In genomic region chr12:117683377-117683776, GRCm38 (mm10) we compare ENCODE assay signal across 32 mouse cellular contexts.
"Had no signal": no experiment of that assay in that cellular context is flagged by ENCODE, and none has a peak within 500 bp of the region (broad histone marks: within the 10 kb centered on the region; RNA-seq: fewer than 3 reads in every experiment).

No protein-coding gene starts in this region.

- H3K36me3 ChIP-seq: heart, embryonic 13.5 days; heart, embryonic 15.5 days; hindbrain, embryonic 10.5 days; hindbrain, embryonic 12.5 days; hindbrain, embryonic 13.5 days; hindbrain, embryonic 15.5 days; intestine, embryonic 15.5 days; kidney, embryonic 15.5 days had no signal

- H3K4me2 ChIP-seq: heart, embryonic 13.5 days; heart, embryonic 15.5 days; hindbrain, embryonic 12.5 days; hindbrain, embryonic 13.5 days; hindbrain, embryonic 14.5 days; hindbrain, embryonic 15.5 days; intestine, embryonic 15.5 days; kidney, embryonic 15.5 days had no signal

- H3K27ac ChIP-seq: heart, embryonic 13.5 days; heart, embryonic 15.5 days; hindbrain, embryonic 10.5 days; hindbrain, embryonic 12.5 days; hindbrain, embryonic 13.5 days; hindbrain, embryonic 14.5 days; hindbrain, embryonic 15.5 days; hindbrain, postnatal 0 days; intestine, embryonic 15.5 days; kidney, embryonic 15.5 days; kidney, postnatal 0 days; layer of hippocampus, adult 2 months; left cerebral cortex, adult 2 months had no signal

- H3K4me3 ChIP-seq: heart, embryonic 13.5 days; heart, embryonic 15.5 days; hindbrain, embryonic 10.5 days; hindbrain, embryonic 12.5 days; hindbrain, embryonic 13.5 days; hindbrain, embryonic 15.5 days; intestine, embryonic 15.5 days; kidney, embryonic 15.5 days; layer of hippocampus, adult 2 months; left cerebral cortex, adult 2 months had no signal

- H3K27me3 ChIP-seq: heart, embryonic 13.5 days; heart, embryonic 15.5 days; hindbrain, embryonic 12.5 days; hindbrain, embryonic 13.5 days; hindbrain, embryonic 15.5 days; intestine, embryonic 15.5 days; kidney, embryonic 15.5 days had no signal

- DNase-seq: heart, postnatal 10 days; heart, postnatal 14 days; heart, postnatal 36 days; kidney, adult 11 months; kidney, adult 18-20 months; kidney, adult 2 months; kidney, adult 8-10 months; kidney, adult 9 months; kidney, postnatal 10 days; kidney, postnatal 14 days; kidney, postnatal 25 days; kidney, postnatal 36 days; kidney, postnatal 4 days; layer of hippocampus, adult 9-11 months; layer of hippocampus, postnatal 36 days had no signal

- H3K9ac ChIP-seq: heart, embryonic 13.5 days; heart, embryonic 15.5 days; hindbrain, embryonic 12.5 days; hindbrain, embryonic 13.5 days; hindbrain, embryonic 14.5 days; hindbrain, embryonic 15.5 days; intestine, embryonic 15.5 days; kidney, embryonic 15.5 days had no signal

- H3K4me1 ChIP-seq: intestine, embryonic 15.5 days had no signal

- H3K9me3 ChIP-seq: heart, embryonic 13.5 days; heart, embryonic 15.5 days; hindbrain, embryonic 10.5 days; hindbrain, embryonic 12.5 days; hindbrain, embryonic 13.5 days; hindbrain, embryonic 15.5 days; intestine, embryonic 15.5 days; kidney, embryonic 15.5 days had no signal

- ATAC-seq: hindbrain, embryonic 16.5 days; hindbrain, postnatal 0 days; inflammation-experienced regulatory T-cells, adult 6 months; intestine, embryonic 15.5 days; intestine, embryonic 16.5 days; intestine, postnatal 0 days had no signal
